Mouse (Mus musculus): ENCODE measurements around the gene Phkg2.
A peak's percentile ranks its signal among the peaks of the same experiment; 100 is the strongest.

Gene Phkg2

DNA sequence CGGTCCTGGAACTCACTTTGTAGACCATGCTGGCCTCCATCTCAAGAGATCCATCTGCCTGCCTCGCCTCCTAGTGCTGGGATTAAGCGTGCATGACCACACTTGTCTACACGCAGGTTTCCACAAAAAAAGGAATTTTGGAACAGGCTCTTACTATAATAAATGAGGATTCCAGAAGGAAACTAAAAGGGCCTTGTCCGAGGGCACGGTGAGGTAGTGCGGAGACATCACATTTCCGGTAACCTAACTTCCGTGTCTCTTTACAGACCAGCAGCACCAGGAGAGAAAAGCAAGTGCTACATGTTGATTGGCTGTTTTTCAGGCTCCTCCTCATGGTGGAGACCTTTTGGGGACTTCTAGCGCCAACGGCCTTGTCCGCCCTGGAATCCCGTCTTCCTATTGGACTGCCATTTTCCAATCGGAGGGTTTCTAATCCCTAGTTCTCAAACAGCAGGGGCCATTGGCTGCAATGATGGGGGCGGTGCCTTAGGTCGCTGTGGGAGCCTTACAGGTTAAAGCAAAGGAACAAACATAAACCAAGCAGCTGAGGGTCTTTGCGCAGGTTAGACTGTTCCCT lies at the start of gene Phkg2:
Phkg2 (plus strand) TSS at position 446 of the 577 bp plus-strand sequence.
- DNase-seq: peak; percentile 74 to 80

DNA sequence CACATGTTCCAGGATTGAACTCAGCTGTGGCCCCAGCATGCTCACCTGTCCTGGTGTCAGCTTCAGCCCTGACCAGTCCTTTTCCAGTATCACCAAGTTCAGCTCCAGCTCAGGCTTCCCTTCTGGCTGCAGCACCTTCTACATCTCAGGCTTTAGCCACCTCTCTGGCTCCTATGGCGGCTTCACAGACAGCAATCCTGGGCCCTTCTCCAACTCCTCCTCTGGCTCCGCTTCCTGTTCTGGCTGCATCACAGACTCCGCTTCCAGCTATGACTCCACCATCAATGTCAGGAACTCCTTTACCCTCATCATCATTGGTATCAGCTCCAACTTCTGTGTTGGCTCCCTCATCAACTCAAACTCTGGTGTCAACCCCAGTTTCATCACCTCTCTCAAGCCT lies 31.5 kb upstream of the Phkg2 start:
- DNase-seq: no peak

- no peak for DNase-seq
Observed at GRCm38 (mm10) chr7:127549116-127549835, 23.9 kb upstream of the Phkg2 start.

DNA sequence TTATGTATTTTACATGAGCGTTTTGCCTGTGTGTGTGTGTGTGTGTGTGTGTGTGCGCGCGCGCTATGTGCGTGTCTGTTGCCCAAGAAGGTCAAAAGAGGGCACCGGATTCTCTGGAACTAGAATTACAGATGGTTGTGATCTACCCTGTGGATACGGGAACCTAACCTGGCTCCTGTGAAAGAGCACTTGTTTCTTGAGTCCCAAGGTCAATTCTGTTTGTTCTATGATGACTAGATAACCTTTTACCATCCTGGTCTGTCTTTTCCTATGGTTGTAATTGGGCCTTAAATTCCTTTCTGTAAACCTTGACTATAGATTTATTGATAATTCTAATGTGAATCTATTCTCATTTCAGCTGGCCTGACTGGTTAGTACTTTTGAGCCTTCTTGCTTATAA lies 21.6 kb upstream of the Phkg2 start:
- no peak for DNase-seq

DNA sequence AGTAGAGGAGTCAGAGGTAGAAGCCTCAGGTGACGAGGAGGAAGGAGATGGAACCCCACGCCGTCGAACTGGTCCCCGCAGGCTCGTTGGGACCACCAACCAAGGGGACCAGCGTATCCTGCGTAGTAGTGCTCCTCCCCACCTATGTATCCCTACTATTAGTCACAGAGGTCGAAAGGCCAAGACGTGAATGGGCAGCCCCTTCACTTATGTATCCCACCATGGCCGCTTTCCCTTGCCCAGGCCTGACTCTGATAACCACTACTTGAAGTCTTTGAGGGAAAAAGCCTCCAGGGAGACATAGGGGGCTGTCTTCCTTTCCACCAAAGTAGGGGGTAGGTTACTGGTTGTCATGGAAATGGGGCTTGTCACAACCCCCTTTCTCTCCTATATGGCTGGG lies 12.6 kb upstream of the Phkg2 start:
- no peak for DNase-seq

- DNase-seq: no peak
Observed at GRCm38 (mm10) chr7:127561340-127561858, 11.7 kb upstream of the Phkg2 start, which contains the start of gene Tmem265. Gene Tmem265 (plus strand): TSS chr7:127561390.

DNA sequence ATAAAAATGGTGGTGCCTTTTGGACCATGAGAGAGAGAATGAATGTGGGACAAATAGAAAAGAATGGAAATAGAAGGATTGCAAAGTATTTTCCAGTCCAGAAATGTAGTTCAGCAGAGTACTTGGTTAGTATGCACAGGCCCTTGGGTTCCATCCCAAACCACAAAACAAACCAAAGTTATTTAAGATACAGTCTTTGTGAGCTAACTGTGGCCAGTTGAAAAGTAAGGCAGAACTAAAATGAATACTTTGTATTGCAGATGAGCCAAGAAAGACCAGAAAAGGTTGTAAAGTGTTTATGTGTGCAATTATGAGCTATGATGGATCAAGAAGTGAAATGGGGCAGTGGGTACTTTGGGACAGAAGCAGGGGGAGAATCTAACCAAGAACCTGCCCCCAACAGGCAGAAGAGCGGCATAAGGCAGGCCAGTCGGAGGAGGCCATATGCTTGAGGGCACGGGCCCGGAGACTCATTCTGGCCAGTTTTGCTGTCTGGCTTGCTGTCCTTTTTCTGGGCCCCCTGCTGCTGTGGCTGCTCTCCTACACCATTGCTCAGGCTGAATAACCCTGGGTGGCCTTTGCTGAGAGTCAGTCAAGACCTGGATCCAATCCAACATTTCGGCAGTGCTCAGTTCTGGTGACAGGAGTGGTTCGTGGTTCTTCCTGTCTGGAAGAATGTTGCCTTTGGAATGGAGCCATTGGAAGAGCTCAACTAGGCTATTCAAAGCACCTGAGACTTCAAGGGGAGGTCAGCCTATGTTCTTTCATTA lies 8.6 kb upstream of the Phkg2 start:
- DNase-seq: no peak

GRCm38 (mm10) chr7:127573503-127574008 lies 416 bp downstream of the Phkg2 start:
- DNase-seq: no peak

- no peak for DNase-seq
Observed at GRCm38 (mm10) chr7:127574115-127574514, 975 bp downstream of the Phkg2 start.

DNA sequence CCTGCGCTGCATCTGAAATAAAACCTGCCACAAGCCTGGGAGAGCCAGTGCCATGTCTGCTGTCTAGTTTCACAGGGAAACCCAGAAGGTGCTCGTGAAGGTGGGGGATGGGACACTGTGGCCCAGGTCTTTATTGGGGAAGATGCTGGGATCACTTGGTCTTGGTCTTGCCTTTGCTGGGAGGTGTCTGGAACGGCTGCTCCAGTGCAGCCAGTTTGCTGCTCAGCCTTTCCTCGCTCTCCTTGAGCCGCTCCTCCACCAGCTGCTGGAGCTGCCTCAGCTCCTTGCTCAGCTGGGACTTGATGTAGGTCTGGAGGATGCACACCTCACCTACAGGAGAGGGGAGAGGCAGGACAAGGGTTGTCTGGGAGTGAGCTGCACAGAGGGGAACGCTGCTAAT lies 10.1 kb downstream of the Phkg2 start:
- no peak for DNase-seq

- no peak for DNase-seq
Observed at GRCm38 (mm10) chr7:127585031-127585430, 11.9 kb downstream of the Phkg2 start.

DNA sequence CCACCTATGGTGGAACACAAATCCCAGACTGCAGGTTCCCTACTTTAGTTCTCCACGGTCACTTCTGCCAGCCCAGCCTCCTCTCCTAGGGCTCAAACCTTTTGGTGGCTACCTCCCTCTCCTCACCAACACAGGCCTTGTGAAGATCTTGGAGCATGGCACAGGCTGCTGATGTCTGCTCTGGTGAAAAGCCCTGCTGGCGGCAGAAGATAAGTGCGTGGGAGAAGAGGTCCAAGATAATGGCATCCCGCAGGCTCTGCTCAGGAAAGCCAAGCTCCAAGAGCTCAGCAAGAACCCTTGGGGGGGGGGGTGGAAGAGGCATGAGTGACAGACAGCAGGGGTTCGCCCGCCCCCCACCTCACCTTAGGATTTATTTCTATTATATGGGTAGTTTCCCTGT lies 13.0 kb downstream of the Phkg2 start:
- no peak for DNase-seq

DNA sequence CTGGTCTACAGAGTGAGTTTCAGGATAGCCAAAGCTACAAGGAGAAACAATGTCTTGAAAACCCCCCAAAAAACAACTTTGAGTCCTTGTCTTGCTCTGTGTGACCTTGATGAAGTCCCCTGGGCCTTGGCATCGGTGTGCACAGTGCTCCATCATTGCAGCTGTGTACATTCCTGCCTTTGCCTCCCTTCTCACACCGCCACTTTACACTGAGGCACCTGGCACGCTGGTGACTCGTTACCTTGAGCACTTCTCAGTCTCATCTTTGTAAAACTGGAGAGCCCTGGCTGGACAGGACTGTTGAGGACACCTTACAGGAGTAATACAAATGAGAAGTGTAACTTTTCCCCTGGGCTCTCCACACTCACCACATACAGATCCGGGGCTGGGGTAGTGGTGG lies 14.1 kb downstream of the Phkg2 start:
- no peak for DNase-seq

GRCm38 (mm10) chr7:127588011-127588871 lies 15.1 kb downstream of the Phkg2 start, which contains the start of the genes Ccdc189 and Rnf40:
Gene Ccdc189 (minus strand): TSS chr7:127588595.
Gene Rnf40 (plus strand): TSS chr7:127588767.
- DNase-seq: peak; percentile 79 to 86

DNA sequence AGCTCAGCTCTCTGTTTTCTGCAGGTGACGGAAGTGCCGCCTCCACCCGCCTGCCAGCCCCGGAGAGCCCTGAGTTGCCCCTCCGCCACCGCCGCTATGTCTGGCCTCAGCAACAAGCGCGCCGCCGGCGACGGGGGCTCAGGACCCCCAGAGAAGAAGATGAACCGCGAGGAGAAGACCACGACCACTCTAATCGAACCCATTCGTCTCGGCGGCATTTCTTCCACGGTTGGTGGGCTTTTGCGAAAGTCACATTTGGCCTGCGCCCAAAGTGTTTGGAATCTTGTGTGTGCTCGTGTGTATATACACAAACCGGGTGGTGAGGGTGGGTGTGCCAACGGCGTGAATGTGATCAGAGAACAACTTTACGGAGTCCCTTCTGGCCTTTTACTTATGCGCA lies 15.8 kb downstream of the Phkg2 start:
- no peak for DNase-seq

GRCm38 (mm10) chr7:127589637-127590036 lies 16.5 kb downstream of the Phkg2 start:
- DNase-seq: no peak

DNA sequence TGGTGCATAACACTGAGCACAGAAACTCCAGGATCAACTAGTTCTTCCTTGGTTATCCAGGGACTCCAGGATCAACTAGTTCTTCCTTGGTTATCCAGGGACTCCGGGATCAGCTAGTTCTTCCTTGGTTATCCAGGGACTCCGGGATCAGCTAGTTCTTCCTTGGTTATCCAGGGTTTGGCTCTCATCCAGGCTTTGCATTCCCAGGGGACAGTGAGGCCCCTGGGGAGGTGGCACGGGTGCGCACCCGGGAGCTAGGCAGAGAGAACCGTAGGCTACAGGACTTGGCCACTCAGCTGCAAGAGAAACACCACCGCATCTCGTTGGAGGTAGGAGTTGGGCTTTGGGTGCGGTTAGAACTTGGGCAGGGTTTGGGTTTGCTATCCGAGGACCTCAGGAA lies 18.0 kb downstream of the Phkg2 start:
- DNase-seq: no peak

- DNase-seq: no peak
Observed at GRCm38 (mm10) chr7:127592575-127592974, 19.4 kb downstream of the Phkg2 start.

DNA sequence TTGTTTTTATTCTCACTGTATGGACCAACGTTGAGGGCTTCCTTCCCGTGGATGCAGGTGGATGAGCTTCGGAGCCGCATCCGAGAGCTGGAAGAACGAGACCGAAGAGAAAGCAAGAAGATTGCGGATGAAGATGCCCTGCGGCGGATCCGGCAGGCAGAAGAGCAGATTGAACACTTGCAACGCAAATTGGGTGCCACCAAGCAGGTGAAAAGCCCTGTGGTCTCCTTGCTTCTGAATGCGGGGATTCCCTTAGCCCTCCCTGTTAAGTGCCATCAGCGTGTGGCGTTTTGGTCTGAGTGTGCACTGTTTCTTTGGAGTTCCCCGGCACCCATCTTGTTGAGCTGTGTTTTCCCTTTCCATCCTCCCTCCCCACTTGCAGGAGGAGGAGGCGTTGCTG lies 23.6 kb downstream of the Phkg2 start:
- no peak for DNase-seq

DNA sequence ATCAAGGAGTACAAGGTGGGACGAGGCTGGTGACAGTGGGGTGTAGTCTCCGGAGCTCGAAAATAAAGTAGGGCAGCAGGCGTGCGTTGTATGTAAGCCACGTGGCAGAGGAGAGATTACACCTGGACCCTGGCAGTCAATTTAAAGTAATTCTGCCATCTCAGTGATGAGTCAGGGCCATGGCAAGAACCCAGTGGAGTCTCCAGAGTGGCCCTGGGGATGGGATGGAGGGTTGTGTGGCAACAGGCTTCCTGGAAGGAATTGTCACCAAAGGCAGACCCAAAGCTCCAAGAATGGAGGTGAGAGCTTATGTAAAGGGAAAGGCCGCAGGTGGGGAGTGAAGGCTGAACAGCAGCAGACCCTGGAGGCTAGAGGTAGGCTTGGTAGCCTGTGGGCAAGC lies 27.5 kb downstream of the Phkg2 start:
- DNase-seq: no peak

GRCm38 (mm10) chr7:127601735-127602134 lies 28.6 kb downstream of the Phkg2 start:
- DNase-seq: no peak

- no peak for DNase-seq
Observed at GRCm38 (mm10) chr7:127602903-127603302, 29.8 kb downstream of the Phkg2 start.
